Mouse (Mus musculus): ENCODE results near the gene Hand2. TPM values are rescaled to one million over a fixed set of nuclear protein-coding genes. Genes with fewer than 3 reads are reported as not detected.

The Hand2 gene
- polyA plus RNA-seq, 1 experiment from 2014 or later: 9.4 TPM

- Histone ChIP-seq H3K9ac (peak overlapping the region; percentile 36; the same call in 1 of the 2 replicates), H3K4me3 (replicated peaks) (peak overlapping the region; percentile 30), H3K36me3 (no peaks in the 10 kb centered on the region), H3K27me3 (replicated peaks) (peaks cover 44% of the 10 kb centered on the region), H3K27ac (peak overlapping the region; percentile 72), H3K4me1 (replicated peaks) (peaks cover 10% of the 10 kb centered on the region), H3K4me2 (replicated peaks) (peak overlapping the region; percentile 59), H3K9me3 (no peaks in the 10 kb centered on the region)
- 18% methylated on average over 29 of the region's 29 CpGs for WGBS
- ATAC-seq: peak; percentile 1; the same call in 1 of the 2 replicates
These were observed 6.7 kb downstream of the Hand2 start for GRCm38 (mm10) chr8:57327281-57328160.

GRCm38 (mm10) chr8:57328161-57328920 lies 7.6 kb downstream of the Hand2 start:
- Histone ChIP-seq H3K9ac (peak overlapping the region; percentile 36; the same call in 1 of the 2 replicates), H3K4me2 (replicated peaks) (peak overlapping the region; percentile 59), H3K9me3 (no peaks in the 10 kb centered on the region), H3K4me1 (replicated peaks) (peaks cover 10% of the 10 kb centered on the region), H3K4me3 (replicated peaks) (peak overlapping the region; percentile 30), H3K27me3 (replicated peaks) (peaks cover 47% of the 10 kb centered on the region), H3K36me3 (no peaks in the 10 kb centered on the region), H3K27ac (peak overlapping the region; percentile 72)
- 1% methylated on average over 42 of the region's 42 CpGs for WGBS
- ATAC-seq: peak; percentile 83

- H3K27me3 ChIP-seq (replicated peaks): peaks cover 46% of the 10 kb centered on the region
- peaks cover 10% of the 10 kb centered on the region for H3K4me1 ChIP-seq (replicated peaks)
- H3K36me3 ChIP-seq: no peaks in the 10 kb centered on the region
- H3K4me3 ChIP-seq (replicated peaks): peak overlapping the region; percentile 30
- 3% methylated on average over 19 of the region's 19 CpGs for WGBS
- H3K4me2 ChIP-seq (replicated peaks): peak overlapping the region; percentile 59
- ATAC-seq: peak; percentile 54
- H3K27ac ChIP-seq: peak overlapping the region; percentile 72; the same call in 1 of the 2 replicates
- no peaks in the 10 kb centered on the region for H3K9me3 ChIP-seq
- H3K9ac ChIP-seq: no peak overlapping the region
These were observed 8.2 kb downstream of the Hand2 start for GRCm38 (mm10) chr8:57328931-57329341.

GRCm38 (mm10) chr8:57330106-57330505 lies 9.3 kb downstream of the Hand2 start:
- H3K27me3 ChIP-seq (replicated peaks): peaks cover 50% of the 10 kb centered on the region
- 48% methylated on average over 2 of the region's 2 CpGs for WGBS
- H3K4me2 ChIP-seq (replicated peaks): no peak overlapping the region
- H3K27ac ChIP-seq: no peak overlapping the region
- H3K9ac ChIP-seq: no peak overlapping the region
- H3K4me1 ChIP-seq (replicated peaks): peaks cover 10% of the 10 kb centered on the region
- H3K36me3 ChIP-seq: no peaks in the 10 kb centered on the region
- no peak overlapping the region for H3K4me3 ChIP-seq (replicated peaks)
- no peaks in the 10 kb centered on the region for H3K9me3 ChIP-seq
- ATAC-seq: no peak

GRCm38 (mm10) chr8:57331727-57332630 lies 11.2 kb downstream of the Hand2 start:
- H3K4me3 ChIP-seq (replicated peaks): peak overlapping the region; percentile 29
- H3K36me3 ChIP-seq: no peaks in the 10 kb centered on the region
- H3K27me3 ChIP-seq (replicated peaks): peaks cover 36% of the 10 kb centered on the region
- H3K4me2 ChIP-seq (replicated peaks): peak overlapping the region; percentile 58
- H3K9me3 ChIP-seq: no peaks in the 10 kb centered on the region
- peak; percentile 59 for ATAC-seq
- WGBS: 3% methylated on average over 29 of the region's 29 CpGs
- peak overlapping the region; percentile 34 for H3K9ac ChIP-seq
- peak overlapping the region; percentile 75 for H3K27ac ChIP-seq
- peaks cover 8% of the 10 kb centered on the region for H3K4me1 ChIP-seq (replicated peaks)

- ATAC-seq: no peak
- peak overlapping the region; percentile 58 for H3K4me2 ChIP-seq (replicated peaks)
- H3K36me3 ChIP-seq: no peaks in the 10 kb centered on the region
- peak overlapping the region; percentile 34 for H3K9ac ChIP-seq
- no peaks in the 10 kb centered on the region for H3K9me3 ChIP-seq
- peak overlapping the region; percentile 29 for H3K4me3 ChIP-seq (replicated peaks)
- H3K27ac ChIP-seq: peak overlapping the region; percentile 75
- H3K27me3 ChIP-seq (replicated peaks): peaks cover 30% of the 10 kb centered on the region
- WGBS: 6% methylated on average over 26 of the region's 26 CpGs
- H3K4me1 ChIP-seq (replicated peaks): peaks cover 4% of the 10 kb centered on the region
These were observed 12.1 kb downstream of the Hand2 start for GRCm38 (mm10) chr8:57332676-57333482.

GRCm38 (mm10) chr8:57333483-57333770 lies 12.6 kb downstream of the Hand2 start:
- ATAC-seq: no peak
- peaks cover 30% of the 10 kb centered on the region for H3K27me3 ChIP-seq (replicated peaks)
- peak overlapping the region; percentile 75 for H3K27ac ChIP-seq

GRCm38 (mm10) chr8:57333795-57334551 lies 13.2 kb downstream of the Hand2 start:
- H3K27ac ChIP-seq: peak overlapping the region; percentile 75; the same call in 1 of the 2 replicates
- H3K4me3 ChIP-seq (replicated peaks): peak overlapping the region; percentile 29
- WGBS: under 1% methylated on average over 41 of the region's 41 CpGs
- no peaks in the 10 kb centered on the region for H3K36me3 ChIP-seq
- no peaks in the 10 kb centered on the region for H3K9me3 ChIP-seq
- peak; percentile 51 for ATAC-seq
- H3K4me2 ChIP-seq (replicated peaks): peak overlapping the region; percentile 58
- H3K4me1 ChIP-seq (replicated peaks): no peaks in the 10 kb centered on the region
- H3K27me3 ChIP-seq (replicated peaks): peaks cover 32% of the 10 kb centered on the region
- H3K9ac ChIP-seq: peak overlapping the region; percentile 34

More at GRCm38 (mm10) chr8:57333483-57333770, 12.6 kb downstream of the Hand2 start:
- Histone ChIP-seq H3K9ac (peak overlapping the region; percentile 34), H3K9me3 (no peaks in the 10 kb centered on the region), H3K36me3 (no peaks in the 10 kb centered on the region), H3K4me1 (replicated peaks) (no peaks in the 10 kb centered on the region; the same call in 1 of the 2 replicates), H3K4me3 (replicated peaks) (peak overlapping the region; percentile 29), H3K4me2 (replicated peaks) (peak overlapping the region; percentile 58)
- 6% methylated on average over 9 of the region's 9 CpGs for WGBS

- WGBS: 25% methylated on average over 5 of the region's 5 CpGs
- H3K4me1 ChIP-seq (replicated peaks): no peaks in the 10 kb centered on the region
- H3K9ac ChIP-seq: no peak overlapping the region
- H3K27ac ChIP-seq: no peak overlapping the region
- no peaks in the 10 kb centered on the region for H3K36me3 ChIP-seq
- peak overlapping the region; percentile 29 for H3K4me3 ChIP-seq (replicated peaks)
- no peak for ATAC-seq
- H3K9me3 ChIP-seq: no peaks in the 10 kb centered on the region
- H3K4me2 ChIP-seq (replicated peaks): peak overlapping the region; percentile 58; the same call in 1 of the 2 replicates
- peaks cover 33% of the 10 kb centered on the region for H3K27me3 ChIP-seq (replicated peaks)
These were observed 13.9 kb downstream of the Hand2 start for GRCm38 (mm10) chr8:57334714-57335113.

- no peak overlapping the region for H3K27ac ChIP-seq
- 0 out of 2 replicates have a peak, but pooled peaks cover 12% of the 10 kb centered on the region for H3K4me1 ChIP-seq (replicated peaks)
- no peaks in the 10 kb centered on the region for H3K9me3 ChIP-seq
- H3K4me2 ChIP-seq (replicated peaks): no peak overlapping the region
- H3K27me3 ChIP-seq (replicated peaks): peaks cover 45% of the 10 kb centered on the region
- no peaks in the 10 kb centered on the region for H3K36me3 ChIP-seq
- H3K4me3 ChIP-seq (replicated peaks): no peak overlapping the region
- WGBS: 63% methylated on average over 4 of the region's 4 CpGs
- H3K9ac ChIP-seq: no peak overlapping the region
- no peak for ATAC-seq
These were observed 16.7 kb downstream of the Hand2 start for GRCm38 (mm10) chr8:57337271-57338030.

Measured in intestine, embryonic 15.5 days (tissue).